Mouse (Mus musculus) heart, embryonic 16.5 days (tissue): ENCODE measurements at regions not wholly inside any gene's neighbourhood (a gene's known extent, or its start where the extent isn't known, plus 50 kb on each side); places are given as distances from the start of the nearest gene placed in this dataset.
"Not testable (repeated sequence)": the region's sequence is repeated elsewhere in the genome, so short reads cannot be mapped to it uniquely, and the experiment has no call there.

Source experiments
- ATAC-seq: fragments of 200-750 bp; cut with Nextera tagmentation; replicated peaks from 2 replicates; pipeline ENCODE4 v1.8.0; 2017; ENCODE audit warnings: moderate number of reproducible peaks; ENCODE audit not compliant: insufficient read depth, low FRiP score; ENCODE audit errors: extremely low read depth
- H3K27ac ChIP-seq: fragments of 300-500 bp; sonication (generic); 2 replicates; pipeline ENCODE4 v1.5.1; 2014; ENCODE audit warnings: mild to moderate bottlenecking, low read length, control low read depth, moderate library complexity
- H3K27me3 ChIP-seq: fragments of 300-500 bp; sonication (generic); 2 replicates; pipeline ENCODE4 v1.6.1; 2014; ENCODE audit warnings: low read length, mixed read lengths; ENCODE audit not compliant: control insufficient read depth, insufficient read depth
- H3K36me3 ChIP-seq: fragments of 300-500 bp; sonication (generic); 2 replicates; pipeline ENCODE4 v1.6.1; 2014; ENCODE audit not compliant: control insufficient read depth, insufficient read depth
- H3K4me1 ChIP-seq: fragments of 300-500 bp; sonication (generic); 2 replicates; pipeline ENCODE4 v1.6.1; 2014; ENCODE audit warnings: low read length, mixed read lengths; ENCODE audit not compliant: control insufficient read depth, insufficient read depth
- H3K4me2 ChIP-seq: fragments of 300-500 bp; sonication (generic); 2 replicates; pipeline ENCODE4 v1.6.1; 2014; ENCODE audit warnings: low read depth, mild to moderate bottlenecking, control low read depth, low read length
- H3K4me3 ChIP-seq: fragments of 300-500 bp; sonication (generic); 2 replicates; pipeline ENCODE4 v1.5.1; 2014; ENCODE audit warnings: mild to moderate bottlenecking, control low read depth, low read length
- H3K9ac ChIP-seq: fragments of 300-500 bp; sonication (generic); 2 replicates; pipeline ENCODE4 v1.6.1; 2014; ENCODE audit warnings: low read length, control low read depth
- H3K9me3 ChIP-seq: fragments of 300-500 bp; sonication (generic); replicated peaks from 2 replicates; pipeline ENCODE4 v1.6.1; 2016; ENCODE audit warnings: low read length; ENCODE audit not compliant: control insufficient read depth
- WGBS: fragments of 180-500 bp; shearing (Covaris S2); extraction: QIAGEN DNeasy Blood & Tissue Kit; methylation state at CpG from one replicate; pipeline ENCODE4 v1.1.7; 2014; 5-methylcytosine and 5-hydroxymethylcytosine counted together

DNA sequence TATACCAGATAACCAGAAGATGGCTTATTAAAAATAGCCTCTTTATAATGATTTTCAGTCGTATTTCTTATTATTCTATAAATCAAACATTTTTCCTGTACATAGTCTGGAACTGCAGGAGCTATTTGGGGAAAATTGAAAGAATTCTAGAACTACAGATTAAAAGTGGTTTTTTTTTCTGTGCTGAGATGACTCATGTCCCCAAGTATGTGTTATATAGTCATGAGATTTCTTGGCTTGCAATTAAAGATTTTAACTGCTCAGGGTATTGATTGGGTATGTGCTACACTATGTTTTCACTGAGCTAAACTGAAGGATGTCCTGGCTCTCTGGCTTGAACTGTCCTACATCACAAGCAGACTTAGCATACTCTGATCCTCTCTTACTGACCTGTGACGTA, 1088.4 kb upstream of the 1700008P02Rik start:
- no peaks in the 10 kb centered on the region for H3K36me3 ChIP-seq
- no peaks in the 10 kb centered on the region for H3K9me3 ChIP-seq
- H3K27me3 ChIP-seq, result no peaks in the 10 kb centered on the region
- no peak overlapping the region for H3K9ac ChIP-seq
- WGBS, result 52% methylated on average over 2 of the region's 2 CpGs
- no peak overlapping the region for H3K4me3 ChIP-seq
- no peak overlapping the region for H3K27ac ChIP-seq
- no peak overlapping the region for H3K4me2 ChIP-seq
- no peak for ATAC-seq
- H3K4me1 ChIP-seq, result no peaks in the 10 kb centered on the region

- no peak overlapping the region for H3K9ac ChIP-seq
- WGBS, result 71% methylated on average over 1 of the region's 1 CpGs
- ATAC-seq, result no peak
- H3K27me3 ChIP-seq, result no peaks in the 10 kb centered on the region
- no peaks in the 10 kb centered on the region for H3K9me3 ChIP-seq
- no peak overlapping the region for H3K4me2 ChIP-seq
- H3K4me3 ChIP-seq, result no peak overlapping the region
- no peaks in the 10 kb centered on the region for H3K4me1 ChIP-seq
- no peak overlapping the region for H3K27ac ChIP-seq
- no peaks in the 10 kb centered on the region for H3K36me3 ChIP-seq
These were observed 1063.3 kb upstream of the 1700008P02Rik start for GRCm38 (mm10) chr3:7683536-7683935.

DNA sequence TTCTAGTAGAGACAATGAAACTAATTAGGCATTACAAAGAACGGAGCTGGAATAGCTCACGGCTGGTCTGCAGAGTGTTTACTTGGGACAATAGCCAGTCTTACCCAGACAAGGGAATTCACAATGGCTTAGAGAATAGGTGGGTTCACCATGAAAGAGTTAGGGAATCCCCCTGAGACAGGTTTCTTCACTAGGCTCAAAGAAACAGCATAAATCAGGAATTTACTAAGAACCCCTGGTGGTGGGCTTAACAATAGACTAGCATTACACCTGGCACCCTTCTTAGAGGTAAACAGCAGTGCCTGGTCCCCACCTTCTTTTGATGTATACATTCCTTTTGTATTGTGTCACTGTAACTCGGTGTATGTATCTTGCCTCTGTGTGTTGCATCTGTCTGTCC, 1062.6 kb upstream of the 1700008P02Rik start:
- H3K9ac ChIP-seq, H3K9me3 ChIP-seq, H3K27ac ChIP-seq, H3K36me3 ChIP-seq, H3K4me3 ChIP-seq, H3K4me2 ChIP-seq, H3K27me3 ChIP-seq, H3K4me1 ChIP-seq, ATAC-seq: not testable (repeated sequence)
- 62% methylated on average over 3 of the region's 3 CpGs for WGBS

GRCm38 (mm10) chr3:7682311-7682710, 1062.1 kb upstream of the 1700008P02Rik start:
- ATAC-seq, result no peak

GRCm38 (mm10) chr3:7669956-7670355, 1049.7 kb upstream of the 1700008P02Rik start:
- Histone ChIP-seq H3K4me3 (no peak overlapping the region), H3K27me3 (no peaks in the 10 kb centered on the region), H3K4me1 (no peaks in the 10 kb centered on the region), H3K9ac (no peak overlapping the region), H3K27ac (no peak overlapping the region), H3K4me2 (no peak overlapping the region), H3K9me3 (0 out of 2 replicates have a peak, but pooled peaks cover 2% of the 10 kb centered on the region), H3K36me3 (no peaks in the 10 kb centered on the region)
- ATAC-seq, result no peak
- 75% methylated on average over 6 of the region's 6 CpGs for WGBS

More at GRCm38 (mm10) chr3:7682311-7682710, 1062.1 kb upstream of the 1700008P02Rik start:
- Histone ChIP-seq H3K9ac (no peak overlapping the region), H3K4me2 (no peak overlapping the region), H3K27ac (no peak overlapping the region), H3K4me1 (no peaks in the 10 kb centered on the region), H3K9me3 (no peaks in the 10 kb centered on the region), H3K27me3 (no peaks in the 10 kb centered on the region), H3K36me3 (no peaks in the 10 kb centered on the region), H3K4me3 (no peak overlapping the region)
- 79% methylated on average over 3 of the region's 3 CpGs for WGBS

- H3K4me2 ChIP-seq, H3K27ac ChIP-seq, H3K9me3 ChIP-seq, H3K27me3 ChIP-seq, H3K9ac ChIP-seq, H3K36me3 ChIP-seq, H3K4me3 ChIP-seq, ATAC-seq, H3K4me1 ChIP-seq: not testable (repeated sequence)
- 86% methylated on average over 5 of the region's 5 CpGs for WGBS
These were observed 1047.6 kb upstream of the 1700008P02Rik start for GRCm38 (mm10) chr3:7667851-7668250.

GRCm38 (mm10) chr3:7666391-7667142, 1046.3 kb upstream of the 1700008P02Rik start:
- not testable (repeated sequence) for H3K27me3 ChIP-seq, H3K36me3 ChIP-seq, H3K27ac ChIP-seq, H3K9me3 ChIP-seq, H3K4me3 ChIP-seq, ATAC-seq, H3K4me2 ChIP-seq, H3K9ac ChIP-seq, H3K4me1 ChIP-seq
- 68% methylated on average over 9 of the region's 9 CpGs for WGBS
